Mouse (Mus musculus) MN1 (cell line): ENCODE data around the gene Mfsd1.

Source experiments
- DNase-seq: peaks from one replicate; pipeline ENCODE4 v3.0.0-alpha.2; 2016; ENCODE audit warnings: low spot score

Gene Mfsd1

DNA sequence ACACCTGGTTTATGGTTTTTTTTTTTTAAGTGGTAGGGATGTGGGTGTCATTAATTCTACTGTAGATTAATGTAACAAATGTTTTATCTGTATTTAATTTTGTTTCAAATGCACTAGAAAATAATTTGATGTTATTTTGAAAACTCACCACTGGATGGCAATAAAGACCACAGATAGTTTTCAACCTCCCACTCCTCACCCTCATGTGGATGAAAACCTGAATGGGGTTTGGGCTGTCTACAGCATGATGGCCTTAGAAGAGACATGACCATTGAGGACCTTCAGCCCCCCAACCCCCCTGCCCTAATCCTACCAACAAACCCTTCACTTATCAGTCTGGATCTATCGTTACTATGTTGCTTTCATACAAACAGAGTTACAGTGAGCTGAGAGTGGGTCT is 42.1 kb downstream of the Mfsd1 start:
- no peak for DNase-seq

- no peak for DNase-seq
Observed at GRCm38 (mm10) chr3:67643135-67643534, 60.6 kb downstream of the Mfsd1 start.

DNA sequence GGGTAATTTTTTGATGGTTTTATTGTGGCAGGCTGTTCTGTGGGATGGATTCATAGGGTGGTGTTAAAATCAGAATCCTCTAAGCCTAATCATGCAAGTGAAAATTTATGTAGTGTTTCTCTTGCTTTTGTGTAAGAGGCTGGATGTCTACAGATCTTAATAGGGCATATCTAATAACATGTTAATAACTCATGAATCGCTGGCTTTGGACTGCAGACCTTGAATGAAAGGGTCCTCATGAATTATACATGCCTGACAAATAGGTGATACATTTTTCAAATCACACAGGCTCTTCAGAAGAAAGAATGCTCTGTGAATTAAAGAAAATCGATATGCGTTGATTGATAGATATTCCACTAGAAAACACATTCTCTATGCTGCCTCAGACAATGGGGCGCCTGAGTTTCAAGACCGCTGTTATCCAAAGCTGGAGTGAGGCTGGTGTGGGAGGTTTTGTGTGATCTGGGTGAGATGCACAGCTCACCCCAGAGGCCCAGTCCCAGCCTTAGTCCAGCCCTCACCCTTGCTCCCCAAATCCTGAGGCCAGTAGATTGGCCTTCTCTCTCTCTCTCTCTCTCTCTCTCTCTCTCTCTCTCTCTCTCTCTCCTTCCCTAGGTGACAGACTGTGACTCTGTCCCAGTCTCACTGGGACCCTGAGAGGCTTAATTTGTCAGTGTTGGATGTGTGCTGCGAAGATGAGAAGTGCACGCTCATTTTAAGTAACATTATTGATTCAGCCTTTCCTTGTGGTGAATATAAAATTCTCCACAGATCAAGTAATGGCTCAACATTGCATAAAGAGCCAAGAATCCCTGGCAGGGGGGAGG is 63.3 kb downstream of the Mfsd1 start:
- DNase-seq = no peak
